Mouse (Mus musculus): Measurements from ENCODE around the gene Cnnm2.
"Not testable (repeated sequence)": the region's sequence is repeated elsewhere in the genome, so short reads cannot be mapped to it uniquely, and the experiment has no call there.

The Cnnm2 gene

GRCm38 (mm10) chr19:46761247-46761946 lies at the start of gene Cnnm2:
TSS of gene Cnnm2 (plus strand) at chr19:46761596.
- DNase-seq (ENCODE audit: inconsistent ontology term): peak; percentile 100

GRCm38 (mm10) chr19:46714234-46714633 lies 47.2 kb upstream of the Cnnm2 start:
- no peak for DNase-seq (ENCODE audit: inconsistent ontology term)

GRCm38 (mm10) chr19:46715016-46715415 lies 46.4 kb upstream of the Cnnm2 start:
- DNase-seq (ENCODE audit: inconsistent ontology term): no peak

- DNase-seq (ENCODE audit: inconsistent ontology term): no peak
These were observed 43.2 kb upstream of the Cnnm2 start for GRCm38 (mm10) chr19:46718150-46718549.

- no peak for DNase-seq (ENCODE audit: inconsistent ontology term)
These were observed 37.0 kb upstream of the Cnnm2 start for GRCm38 (mm10) chr19:46724411-46724810.

GRCm38 (mm10) chr19:46726142-46726541 lies 35.3 kb upstream of the Cnnm2 start:
- no peak for DNase-seq (ENCODE audit: inconsistent ontology term)

- no peak for DNase-seq (ENCODE audit: inconsistent ontology term)
These were observed 34.2 kb upstream of the Cnnm2 start for GRCm38 (mm10) chr19:46727140-46727736.

- DNase-seq (ENCODE audit: inconsistent ontology term): no peak
These were observed 33.4 kb upstream of the Cnnm2 start for GRCm38 (mm10) chr19:46727945-46728540.

GRCm38 (mm10) chr19:46728909-46729308 lies 32.5 kb upstream of the Cnnm2 start:
- DNase-seq (ENCODE audit: inconsistent ontology term): no peak

- DNase-seq (ENCODE audit: inconsistent ontology term): no peak
These were observed 30.0 kb upstream of the Cnnm2 start for GRCm38 (mm10) chr19:46731351-46731750.

- not testable (repeated sequence) for DNase-seq (ENCODE audit: inconsistent ontology term)
These were observed 28.7 kb upstream of the Cnnm2 start for GRCm38 (mm10) chr19:46732673-46733072.

GRCm38 (mm10) chr19:46733626-46734025 lies 27.8 kb upstream of the Cnnm2 start:
- no peak for DNase-seq (ENCODE audit: inconsistent ontology term)

- DNase-seq (ENCODE audit: inconsistent ontology term): no peak
These were observed 26.2 kb upstream of the Cnnm2 start for GRCm38 (mm10) chr19:46735241-46735640.

GRCm38 (mm10) chr19:46737106-46737505 lies 24.3 kb upstream of the Cnnm2 start:
- no peak for DNase-seq (ENCODE audit: inconsistent ontology term)

GRCm38 (mm10) chr19:46740341-46741008 lies 20.9 kb upstream of the Cnnm2 start:
- DNase-seq (ENCODE audit: inconsistent ontology term): peak; percentile 26

- DNase-seq (ENCODE audit: inconsistent ontology term): no peak
These were observed 19.8 kb upstream of the Cnnm2 start for GRCm38 (mm10) chr19:46741574-46741973.

- DNase-seq (ENCODE audit: inconsistent ontology term): no peak
These were observed 16.7 kb upstream of the Cnnm2 start for GRCm38 (mm10) chr19:46744681-46745080.

- DNase-seq (ENCODE audit: inconsistent ontology term): no peak
These were observed 13.6 kb upstream of the Cnnm2 start for GRCm38 (mm10) chr19:46747799-46748198.

GRCm38 (mm10) chr19:46752235-46752634 lies 9.2 kb upstream of the Cnnm2 start:
- DNase-seq (ENCODE audit: inconsistent ontology term): no peak

GRCm38 (mm10) chr19:46755066-46755465 lies 6.3 kb upstream of the Cnnm2 start:
- no peak for DNase-seq (ENCODE audit: inconsistent ontology term)

- DNase-seq (ENCODE audit: inconsistent ontology term): no peak
These were observed 5.2 kb upstream of the Cnnm2 start for GRCm38 (mm10) chr19:46756221-46756620.

GRCm38 (mm10) chr19:46759096-46759495 lies 2.3 kb upstream of the Cnnm2 start:
- no peak for DNase-seq (ENCODE audit: inconsistent ontology term)
